Mouse (Mus musculus): ENCODE measurements around the gene Atp2a3.

Gene Atp2a3

DNA sequence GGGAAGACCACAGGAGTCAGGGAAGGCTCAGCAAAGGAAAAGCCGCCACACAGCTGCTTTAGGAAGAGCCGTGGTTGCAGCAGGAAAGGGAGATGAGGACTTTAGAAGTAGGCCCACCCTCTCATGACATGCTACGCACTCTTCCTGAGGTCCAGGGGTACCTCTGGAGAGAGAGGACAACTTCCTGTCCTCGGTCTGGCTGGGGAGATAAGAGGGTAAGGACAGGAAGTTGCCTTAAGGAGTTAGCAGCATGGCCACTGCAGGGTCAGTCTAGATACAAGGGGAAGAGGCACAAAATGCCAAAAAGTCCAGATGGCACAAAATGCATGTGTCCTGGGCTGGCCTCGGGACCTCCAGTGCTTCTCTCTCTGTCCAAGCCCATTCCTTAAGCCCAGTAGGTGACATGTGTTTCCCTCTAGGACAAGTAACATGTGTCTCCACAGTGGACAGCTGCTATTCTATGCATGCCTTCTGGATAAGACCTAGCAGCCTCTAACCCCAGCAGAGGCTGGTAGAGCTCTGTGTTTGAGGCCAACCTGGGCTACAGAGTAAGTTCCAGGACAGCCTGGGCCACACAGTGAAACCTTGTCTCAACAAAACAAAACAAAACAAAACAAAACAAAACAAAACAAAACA is 5.5 kb upstream of the Atp2a3 start:
- no peak for DNase-seq

DNA sequence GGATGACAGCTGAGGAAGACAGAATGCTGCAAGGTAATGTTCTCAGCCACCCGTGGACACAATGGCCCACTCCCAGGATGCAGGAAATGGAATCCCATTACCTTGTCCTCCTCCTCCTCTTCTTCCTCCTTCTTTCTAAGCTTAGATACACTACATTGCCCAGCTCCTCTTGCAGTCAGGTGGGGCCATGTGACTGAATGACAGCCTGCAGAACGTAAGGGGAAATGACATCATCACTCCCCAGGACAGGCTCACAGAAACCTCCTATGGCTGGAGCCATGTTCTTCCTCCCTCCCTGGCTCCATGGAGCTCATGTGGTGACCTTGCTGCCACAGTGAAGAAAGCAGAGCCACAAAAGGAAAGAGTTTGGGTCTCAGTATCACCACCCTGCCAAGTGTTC is 3.7 kb upstream of the Atp2a3 start:
- no peak for DNase-seq

DNA sequence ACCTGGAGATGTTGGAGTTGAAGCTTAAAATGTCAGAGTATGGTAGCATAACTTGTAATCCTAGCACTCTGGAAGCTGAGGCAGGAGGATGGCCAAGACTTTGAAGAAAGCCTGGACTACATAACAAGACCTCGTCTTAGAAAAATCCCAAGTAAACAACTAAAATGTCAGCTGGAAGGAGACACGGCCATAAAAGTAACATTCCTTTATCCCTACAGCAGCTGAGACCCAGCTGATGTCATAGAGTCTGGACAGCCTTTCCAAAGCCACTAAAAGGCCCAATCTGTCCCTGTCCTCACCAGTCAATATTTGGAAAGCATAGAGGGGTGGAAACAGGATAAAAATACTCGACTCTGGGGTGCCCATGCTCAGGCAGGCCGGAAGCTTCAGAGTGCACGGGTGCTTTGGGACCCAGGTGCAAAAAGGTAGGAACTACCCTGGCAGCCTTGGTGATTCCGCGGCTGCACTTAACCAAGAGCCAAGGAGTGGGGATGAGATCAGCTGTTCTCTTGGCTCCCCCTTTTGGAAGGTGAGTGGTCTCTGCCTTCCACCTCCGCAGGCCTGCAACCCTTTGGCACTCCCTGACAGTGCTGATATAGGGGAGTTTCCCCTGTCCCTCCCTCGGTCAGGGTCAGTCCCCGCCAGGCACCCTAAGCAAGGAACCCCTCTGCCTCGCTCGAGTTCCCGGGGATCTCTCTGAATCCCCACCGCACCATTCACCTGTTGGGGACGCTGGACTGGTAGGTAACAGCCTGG is 867 bp upstream of the Atp2a3 start:
- no peak for DNase-seq

DNA sequence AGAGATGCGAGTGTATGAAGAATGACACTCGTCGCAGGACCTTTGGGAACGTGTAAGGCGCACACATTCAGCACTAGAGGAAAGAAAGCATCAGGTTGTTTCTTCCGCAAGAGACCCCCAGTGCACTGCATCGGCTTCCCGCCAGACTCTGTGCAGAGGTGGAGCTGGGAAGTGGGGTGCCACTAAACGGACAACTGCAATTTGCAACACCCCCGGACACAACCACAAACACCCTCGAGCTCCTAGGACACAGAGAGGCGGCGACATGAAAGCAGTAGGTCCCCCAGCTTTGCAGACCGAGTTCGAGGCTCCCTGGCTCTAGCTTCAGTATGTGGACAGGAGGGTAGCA is 272 bp upstream of the Atp2a3 start:
- no peak for DNase-seq

DNA sequence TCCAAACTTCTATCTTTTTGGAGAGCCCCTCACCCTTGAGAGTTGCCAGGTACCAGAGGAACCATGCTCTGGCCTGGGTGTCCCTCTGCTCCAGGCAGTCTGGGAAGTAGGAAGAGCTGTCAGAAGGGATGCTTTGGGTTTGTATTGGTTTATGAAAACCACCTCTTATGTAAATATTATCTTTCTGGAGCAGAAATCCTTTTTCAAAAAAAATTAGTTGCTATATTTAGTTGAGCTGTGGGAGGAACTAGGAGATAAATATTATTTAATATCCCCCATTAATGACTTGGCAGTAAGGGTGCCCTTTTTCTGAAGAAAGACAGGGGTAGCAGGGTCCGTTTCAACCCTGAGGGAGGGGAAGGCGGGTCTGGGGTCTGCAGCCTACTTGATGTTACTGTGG is 1.4 kb downstream of the Atp2a3 start:
- DNase-seq: no peak

DNA sequence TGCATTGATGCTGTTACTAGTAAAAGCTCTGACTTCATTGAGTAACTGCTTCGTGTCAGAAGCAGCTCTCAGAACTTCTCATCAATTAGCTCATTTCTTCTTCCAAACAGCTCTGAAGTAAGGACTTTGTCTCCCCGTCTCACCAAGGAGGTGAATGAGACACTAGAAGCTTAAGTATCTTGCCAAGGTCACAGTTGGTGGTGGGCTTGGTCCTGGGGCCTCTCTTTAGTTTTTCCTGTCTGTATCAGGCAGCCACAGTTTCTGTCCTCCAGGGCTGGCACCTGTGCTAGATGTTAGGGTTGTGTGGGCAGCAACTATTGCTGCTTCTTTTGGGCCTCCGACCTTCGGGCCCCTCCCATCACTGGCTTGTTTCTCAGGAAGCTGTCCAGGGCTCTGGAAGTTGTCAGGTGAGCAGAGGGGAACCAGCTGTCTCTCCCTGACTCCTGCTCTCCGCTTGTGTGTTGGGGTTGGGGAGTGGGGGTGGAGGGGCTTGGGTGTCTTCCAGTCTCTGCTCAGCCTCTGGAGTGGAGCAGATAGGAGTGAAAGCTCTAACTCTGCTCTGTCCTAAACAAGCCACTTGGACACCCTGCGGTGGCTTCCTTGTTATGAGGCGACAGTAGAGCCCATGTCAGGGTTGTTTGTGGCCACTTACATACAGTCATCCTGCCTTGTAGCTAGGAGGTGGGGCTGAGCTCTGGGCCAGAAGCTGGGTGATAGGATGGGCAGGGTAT is 2.3 kb downstream of the Atp2a3 start:
- no peak for DNase-seq

DNA sequence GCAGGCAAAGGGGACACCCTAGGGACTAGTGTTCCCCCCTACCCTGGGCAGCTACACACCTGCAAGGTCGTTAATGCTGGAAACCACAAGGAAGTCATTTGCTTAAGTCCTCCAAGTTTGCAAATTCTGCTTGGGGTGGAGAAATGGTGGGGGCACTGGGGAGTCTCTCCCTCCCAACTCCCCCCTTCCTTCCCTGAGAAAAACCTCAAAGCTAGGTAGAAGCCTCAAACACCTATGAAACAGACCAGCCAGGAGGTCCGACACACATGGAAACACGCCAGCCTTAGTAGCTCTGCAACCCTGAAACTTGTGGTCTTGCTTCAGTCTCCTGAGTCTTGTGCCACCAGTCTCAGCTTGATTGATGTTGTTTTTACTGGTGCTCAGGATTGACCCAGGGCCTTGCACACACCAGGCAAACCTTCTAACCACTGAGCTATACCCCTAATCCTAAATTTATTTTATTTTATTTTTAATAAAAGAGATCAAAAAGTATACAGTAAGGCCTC is 2.9 kb downstream of the Atp2a3 start:
- no peak for DNase-seq

DNA sequence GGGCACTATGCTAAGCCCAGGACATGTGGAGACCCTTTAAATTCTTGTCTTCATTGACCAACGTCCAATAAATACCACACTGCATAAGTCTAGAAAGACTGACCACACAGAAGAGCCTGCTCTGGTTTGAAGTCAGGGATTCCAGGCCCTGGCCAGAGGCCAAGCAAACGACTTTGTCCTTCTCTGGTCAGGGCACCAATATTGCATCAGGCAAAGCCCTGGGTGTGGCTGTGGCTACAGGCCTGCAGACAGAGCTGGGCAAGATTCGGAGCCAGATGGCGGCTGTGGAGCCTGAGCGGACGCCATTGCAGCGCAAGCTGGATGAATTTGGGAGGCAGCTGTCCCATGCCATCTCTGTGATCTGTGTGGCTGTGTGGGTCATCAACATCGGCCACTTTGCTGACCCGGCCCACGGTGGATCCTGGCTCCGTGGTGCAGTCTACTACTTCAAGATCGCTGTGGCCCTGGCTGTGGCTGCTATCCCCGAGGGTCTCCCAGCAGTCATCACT is 14.1 kb downstream of the Atp2a3 start:
- no peak for DNase-seq

DNA sequence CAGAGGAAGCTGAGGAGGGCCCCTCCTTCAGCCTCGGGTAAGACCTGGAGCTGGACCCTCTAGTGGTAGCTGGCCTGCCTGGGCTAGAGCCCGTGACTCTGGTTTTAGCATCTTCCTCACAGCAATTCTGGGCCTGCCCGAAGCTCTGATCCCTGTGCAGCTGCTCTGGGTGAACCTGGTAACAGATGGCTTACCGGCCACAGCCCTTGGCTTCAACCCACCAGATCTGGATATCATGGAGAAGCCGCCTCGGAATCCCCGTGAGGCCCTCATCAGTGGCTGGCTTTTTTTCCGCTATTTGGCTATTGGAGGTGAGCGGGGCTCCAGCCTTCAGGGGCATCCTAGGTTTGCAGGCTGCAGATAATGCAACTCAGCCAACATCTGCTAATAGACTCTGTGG is 21.5 kb downstream of the Atp2a3 start:
- peak in 1 of 2 experiments; percentile 18 for DNase-seq

DNA sequence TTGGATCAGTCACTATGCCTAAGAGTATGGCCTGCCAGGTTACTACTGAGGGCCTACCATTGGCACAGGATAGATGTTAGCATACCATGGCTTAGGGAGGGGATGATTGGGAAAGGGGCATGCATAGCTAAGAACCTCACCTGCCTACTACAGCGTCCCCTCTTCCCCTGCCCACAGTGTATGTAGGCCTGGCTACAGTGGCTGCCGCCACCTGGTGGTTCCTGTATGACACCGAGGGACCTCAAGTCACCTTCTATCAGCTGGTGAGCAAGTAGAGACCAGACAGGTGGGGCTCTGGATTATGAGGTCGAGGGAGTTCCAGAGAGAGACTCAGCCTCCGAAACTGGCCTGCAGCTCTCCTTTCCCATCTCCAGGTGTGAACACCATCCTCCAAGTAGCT is 22.3 kb downstream of the Atp2a3 start:
- no peak for DNase-seq

DNA sequence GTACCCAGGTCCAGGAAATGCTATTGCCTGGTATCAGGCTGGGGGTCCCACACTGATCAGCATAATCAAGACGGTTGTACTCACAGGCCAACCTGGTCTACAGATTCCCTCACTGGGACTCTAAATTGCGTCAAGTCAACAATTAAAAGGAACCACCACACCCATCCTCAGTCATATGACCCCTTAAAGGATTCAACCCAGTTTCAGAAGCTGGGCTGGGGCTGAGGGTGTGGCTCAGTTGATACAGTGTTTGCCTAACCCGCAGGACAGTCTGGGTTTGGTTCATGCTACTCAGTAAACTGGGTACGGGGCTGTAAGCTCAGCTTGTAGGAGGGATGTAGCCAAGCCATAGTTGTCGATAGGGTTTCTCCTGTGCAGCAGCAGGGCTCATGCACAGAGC is 25.8 kb downstream of the Atp2a3 start:
- DNase-seq: no peak

DNA sequence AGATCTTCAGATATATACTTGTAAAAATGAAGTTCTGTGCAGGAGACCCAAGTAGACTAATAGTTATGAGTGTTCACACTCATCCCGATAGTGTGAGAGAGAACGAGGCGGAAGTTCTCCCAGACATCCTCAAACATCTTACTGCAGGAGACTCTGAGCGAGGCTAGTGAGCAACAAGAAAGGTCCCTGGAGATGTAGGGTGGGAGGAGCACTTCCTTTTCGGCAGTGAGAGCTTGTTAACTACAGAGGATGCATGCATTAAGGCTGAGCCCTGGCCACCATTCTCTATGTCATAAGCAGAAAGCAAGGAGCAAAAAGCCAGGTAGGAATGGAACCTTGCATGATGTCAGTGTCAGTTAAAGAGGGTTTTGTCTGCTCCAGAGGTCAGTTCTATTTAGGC is 26.3 kb downstream of the Atp2a3 start:
- no peak for DNase-seq

DNA sequence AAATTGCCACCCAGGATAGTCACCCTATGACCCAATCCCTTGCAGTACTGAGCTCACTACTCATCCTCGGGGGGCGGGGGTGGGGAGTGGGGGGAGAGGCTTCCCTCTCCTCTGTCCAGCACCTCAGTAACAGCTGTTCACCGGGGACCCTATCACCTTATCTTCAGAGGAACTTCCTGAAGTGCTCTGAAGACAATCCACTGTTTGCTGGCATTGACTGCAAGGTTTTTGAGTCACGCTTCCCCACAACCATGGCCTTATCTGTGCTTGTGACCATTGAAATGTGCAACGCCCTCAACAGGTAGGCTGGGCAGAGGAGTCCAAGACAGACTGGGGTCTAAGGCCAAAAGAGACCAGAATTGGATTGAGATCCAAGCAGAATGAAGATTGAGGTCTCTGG is 26.8 kb downstream of the Atp2a3 start:
- DNase-seq: no peak

DNA sequence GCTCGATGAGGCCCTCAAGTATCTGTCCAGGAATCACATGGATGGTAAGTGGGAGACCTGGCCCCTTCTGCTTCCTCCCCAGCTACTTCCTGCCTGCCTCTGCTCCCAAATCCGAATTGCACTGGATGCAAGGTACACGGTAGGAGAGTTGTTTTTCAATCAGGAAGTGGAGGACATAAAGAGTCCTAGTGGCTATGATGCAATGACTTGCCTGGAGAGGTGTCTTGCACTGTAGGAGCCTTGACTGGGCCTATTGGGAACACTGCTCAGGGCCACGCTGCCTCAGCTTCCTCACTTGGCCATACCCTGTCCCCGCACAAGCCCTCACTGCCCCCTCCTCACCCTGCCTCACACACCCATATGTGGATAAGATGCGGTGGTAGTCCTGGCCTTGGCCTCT is 28.1 kb downstream of the Atp2a3 start:
- DNase-seq: no peak

DNA sequence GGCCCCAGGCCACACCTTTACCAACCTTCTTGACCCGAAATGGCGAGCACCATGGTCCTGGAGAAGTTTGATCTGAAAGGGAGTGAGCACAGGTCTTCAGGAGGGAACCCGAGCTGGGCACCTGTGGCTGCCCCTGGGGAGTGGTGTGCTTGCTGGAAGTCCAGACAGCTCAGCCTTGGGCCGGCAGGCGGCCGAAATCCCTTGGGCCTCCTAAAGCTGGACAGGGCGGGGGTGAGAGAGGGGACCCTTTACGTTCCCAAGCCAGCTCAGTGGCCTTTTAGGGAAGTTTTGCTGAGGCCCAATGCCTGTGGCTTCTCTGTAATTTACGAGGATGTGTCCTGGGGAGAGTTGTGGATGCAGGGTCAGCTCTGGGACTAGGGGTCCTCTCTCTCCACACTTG is 29.7 kb downstream of the Atp2a3 start:
- no peak for DNase-seq

DNA sequence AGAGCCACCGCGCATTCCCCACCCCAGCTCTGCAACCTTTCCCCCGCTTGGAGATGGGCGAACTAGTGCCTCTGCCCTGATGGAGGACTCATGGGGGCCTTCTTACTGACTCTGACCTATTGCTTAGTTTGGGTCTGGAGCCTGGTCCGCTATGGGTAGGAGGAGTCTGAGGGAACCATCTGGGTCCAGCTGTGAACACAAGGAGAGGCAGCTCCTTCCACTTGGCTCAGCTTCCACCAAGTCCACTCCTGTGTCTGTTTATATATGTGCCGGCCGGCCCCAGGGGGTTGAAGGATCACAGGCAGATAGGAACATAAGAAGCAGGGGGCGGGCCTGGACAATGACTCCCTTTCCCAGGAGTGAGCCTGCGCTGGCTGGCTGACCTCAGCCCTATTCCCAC is 31.0 kb downstream of the Atp2a3 start:
- no peak for DNase-seq

DNA sequence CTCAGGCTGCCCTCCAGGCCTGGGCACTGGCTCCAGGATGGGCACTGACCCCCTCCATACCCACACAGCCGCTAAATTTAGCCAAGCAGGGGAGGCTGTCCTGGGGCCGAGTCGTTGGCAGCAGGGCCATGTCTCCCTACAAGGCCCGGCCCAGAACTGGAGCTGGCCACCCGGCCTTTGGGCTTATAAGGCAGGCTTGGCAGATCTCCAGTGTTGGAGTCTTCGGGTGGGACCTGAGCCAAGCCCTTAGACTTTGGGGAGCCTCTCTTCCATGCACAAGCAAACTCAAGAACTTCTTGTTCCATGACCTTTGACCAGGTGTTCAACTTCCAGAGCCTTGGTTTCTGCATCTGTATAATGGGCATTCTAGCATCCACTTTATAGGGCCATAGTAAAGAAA is 35.4 kb downstream of the Atp2a3 start:
- DNase-seq: no peak

DNA sequence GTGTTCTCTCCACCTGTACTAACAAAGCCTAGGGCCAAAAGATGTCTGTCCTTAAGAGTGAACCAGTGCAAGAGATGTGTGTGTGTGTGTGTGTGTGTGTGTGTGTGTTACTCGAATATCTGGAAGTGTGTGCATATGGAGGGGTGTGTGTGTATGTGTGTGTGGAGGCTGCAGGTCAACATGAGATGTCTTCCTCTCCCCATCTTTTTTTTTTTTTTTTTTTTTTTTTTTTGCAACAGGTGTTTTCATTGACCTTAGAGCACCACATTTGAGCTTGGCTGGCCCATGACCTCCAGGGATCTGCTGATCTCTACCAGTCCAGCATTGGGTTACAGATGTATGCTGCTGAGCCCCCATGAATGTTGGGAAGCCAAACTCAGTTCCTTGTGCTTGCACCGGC is 35.8 kb downstream of the Atp2a3 start:
- DNase-seq: no peak

DNA sequence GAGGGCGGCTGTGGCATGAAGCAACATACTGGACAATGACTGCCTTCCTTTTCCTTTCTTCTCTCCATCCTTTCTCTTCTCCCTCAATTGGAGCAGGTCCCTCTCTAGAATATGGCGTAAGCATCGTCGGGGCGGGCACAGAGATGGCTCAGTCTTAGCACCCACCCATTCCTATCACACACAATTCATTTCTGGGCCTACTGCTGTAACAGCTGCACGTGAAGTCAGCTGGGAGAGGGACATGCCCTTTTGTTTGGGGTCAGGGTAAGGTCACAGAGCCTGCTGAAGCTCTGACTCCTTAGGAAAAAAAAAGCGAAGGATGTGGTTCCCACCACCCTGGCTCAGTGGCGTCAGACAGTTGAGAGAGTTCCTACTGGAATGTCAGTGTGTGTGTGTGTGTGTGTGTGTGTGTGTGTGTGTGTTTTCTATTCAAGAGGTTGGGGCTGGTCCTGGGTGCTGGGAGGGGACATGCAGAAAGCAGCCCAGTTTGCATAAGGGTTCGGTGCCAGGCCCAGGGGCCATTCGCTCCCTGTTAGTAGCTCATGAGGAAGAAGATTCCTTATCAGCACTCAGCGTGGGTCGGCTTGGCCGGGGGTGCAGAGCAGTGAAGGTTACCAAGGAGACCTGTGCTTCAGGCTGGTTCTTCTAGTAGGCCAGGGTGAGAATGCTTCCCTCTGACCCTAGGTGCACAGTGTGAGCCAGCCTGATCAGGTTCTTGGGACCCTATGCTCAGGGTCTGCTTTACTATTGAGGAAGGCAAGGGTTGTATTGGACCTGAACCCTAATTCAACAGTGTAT is 36.8 kb downstream of the Atp2a3 start:
- DNase-seq: no peak

DNA sequence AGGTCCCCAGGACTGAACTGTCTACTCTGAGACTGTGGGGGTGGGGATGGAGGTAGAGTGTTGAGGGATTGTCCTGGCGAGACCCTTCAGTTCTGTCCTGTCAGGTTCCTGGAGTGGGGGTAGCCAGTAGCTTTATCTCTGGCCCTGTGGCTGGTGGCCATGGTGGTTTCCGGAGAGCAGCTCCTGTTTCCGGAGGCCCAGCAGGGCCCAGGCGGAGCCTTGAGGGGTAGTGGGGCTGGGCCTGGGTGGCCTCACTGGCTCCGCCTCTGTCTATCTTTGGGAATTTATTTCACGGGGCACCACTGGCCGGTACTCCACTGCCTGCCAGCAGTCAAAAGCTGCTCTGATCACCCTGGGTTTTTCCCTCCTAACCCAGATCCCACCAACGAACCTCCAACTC is 37.8 kb downstream of the Atp2a3 start, which contains the start of gene P2rx1:
Gene P2rx1, plus strand, starts transcription at position 333 of the 400 bp plus-strand sequence.
- no peak for DNase-seq

DNA sequence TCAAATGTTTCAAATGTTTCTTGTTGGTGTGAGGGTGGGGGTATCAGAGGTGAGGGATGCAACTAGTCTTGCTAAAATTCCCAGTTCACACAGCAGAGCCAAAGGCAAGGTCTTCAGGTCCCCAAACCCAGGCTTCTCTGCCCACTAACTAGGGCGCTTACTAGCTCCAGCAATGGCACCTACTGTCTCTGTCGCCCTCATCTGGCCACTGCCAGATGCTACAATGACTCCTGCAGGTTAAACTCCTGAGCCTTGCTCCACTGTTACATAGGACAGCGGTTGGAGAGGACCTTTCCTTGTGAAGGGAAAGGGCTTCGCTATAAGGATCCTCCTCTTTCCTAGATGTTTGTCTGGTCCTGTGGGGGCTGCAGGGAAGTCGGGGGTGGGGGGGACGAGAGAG is 40.1 kb downstream of the Atp2a3 start:
- peak; percentile 62 to 64 for DNase-seq

DNA sequence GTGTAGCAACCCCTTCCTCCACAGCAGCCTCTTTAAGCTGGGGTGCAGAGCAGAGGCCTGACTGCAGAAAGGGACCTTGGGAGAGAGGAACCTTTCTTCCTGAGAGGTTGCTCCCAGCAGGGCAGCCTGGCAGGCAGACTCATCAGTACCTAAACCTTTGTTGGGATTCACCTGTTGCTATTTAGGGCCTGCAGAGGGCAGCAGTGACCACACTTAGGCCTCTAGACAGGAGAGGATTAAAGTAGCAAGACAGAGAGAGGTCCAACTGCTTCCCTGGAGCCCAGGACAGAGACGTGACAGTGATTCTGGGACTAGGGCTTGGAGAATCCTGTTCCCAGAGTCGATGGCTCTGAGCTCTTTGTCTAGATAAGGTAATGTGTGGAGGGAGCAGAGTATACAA is 45.4 kb downstream of the Atp2a3 start:
- peak; percentile 79 to 80 for DNase-seq

DNA sequence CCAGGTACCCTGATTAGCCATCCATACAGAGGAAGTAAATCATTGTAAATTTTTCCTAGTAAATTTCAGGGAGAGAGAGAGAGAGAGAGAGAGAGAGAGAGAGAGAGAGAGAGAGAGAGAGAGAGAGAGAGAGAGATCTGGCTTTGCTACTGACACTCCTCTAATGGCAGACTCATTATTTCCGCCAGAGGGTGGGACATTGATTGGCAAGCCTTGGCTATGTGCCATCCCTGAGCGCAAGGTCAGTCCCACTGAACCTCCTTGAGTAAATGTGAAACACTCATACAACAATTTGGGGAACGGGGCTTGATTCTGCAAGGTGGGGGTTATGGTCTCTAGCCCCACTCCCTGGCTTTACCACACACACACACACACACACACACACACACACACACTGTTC is 46.1 kb downstream of the Atp2a3 start:
- DNase-seq: peak in 1 of 2 experiments; percentile 16

Data from cerebellum, adult 18-20 months (tissue).